Mouse (Mus musculus) midbrain, embryonic 13.5 days (tissue): ENCODE results near the gene Calhm6. TPM values are rescaled to one million over a fixed set of nuclear protein-coding genes. Genes with fewer than 3 reads are reported as not detected.

Experiments
- ATAC-seq: fragments of 200-750 bp; cut with Nextera tagmentation; 2 replicates; pipeline ENCODE4 v1.8.0; 2017; ENCODE audit warnings: mild to moderate bottlenecking, moderate TSS enrichment, moderate library complexity
- H3K27ac ChIP-seq: fragments of 300-500 bp; sonication (generic); 2 replicates; pipeline ENCODE4 v1.5.1; 2015; ENCODE audit warnings: inconsistent platforms, mild to moderate bottlenecking, moderate library complexity
- H3K27me3 ChIP-seq: fragments of 300-500 bp; sonication (generic); 2 replicates; pipeline ENCODE4 v1.6.1; 2015; ENCODE audit warnings: mild to moderate bottlenecking, inconsistent platforms
- H3K36me3 ChIP-seq: fragments of 300-500 bp; sonication (generic); 2 replicates; pipeline ENCODE4 v1.6.1; 2015; ENCODE audit warnings: mild to moderate bottlenecking, inconsistent platforms
- H3K4me1 ChIP-seq: fragments of 300-500 bp; sonication (generic); replicated peaks from 2 replicates; pipeline ENCODE4 v1.6.1; 2015; ENCODE audit warnings: inconsistent platforms
- H3K4me2 ChIP-seq: fragments of 300-500 bp; sonication (generic); replicated peaks from 2 replicates; pipeline ENCODE4 v1.6.1; 2015; ENCODE audit warnings: moderate library complexity, mild to moderate bottlenecking, inconsistent platforms
- H3K4me3 ChIP-seq: fragments of 300-500 bp; sonication (generic); replicated peaks from 2 replicates; pipeline ENCODE4 v1.5.1; 2015; ENCODE audit warnings: mild to moderate bottlenecking, inconsistent platforms
- H3K9ac ChIP-seq: fragments of 300-500 bp; sonication (generic); replicated peaks from 2 replicates; pipeline ENCODE4 v1.6.1; 2015; ENCODE audit warnings: mild to moderate bottlenecking, inconsistent platforms
- H3K9me3 ChIP-seq: fragments of 300-500 bp; sonication (generic); 2 replicates; pipeline ENCODE4 v1.6.1; 2016; ENCODE audit warnings: mild to moderate bottlenecking, inconsistent platforms
- WGBS: fragments of 180-500 bp; shearing (Covaris S2); methylation state at CpG from one replicate; pipeline ENCODE4 v1.1.7; 2015; 5-methylcytosine and 5-hydroxymethylcytosine counted together
- polyA plus RNA-seq: library from polyadenylated mRNA; unstranded; fragments of >200 nt; fragmentation: Nextera tagmentation; extraction: Ambion mirVana; gene quantifications from 2 replicates; pipeline ENCODE4 v1.2.1, GENCODE M21; 2015

The Calhm6 gene
- polyA plus RNA-seq, 1 experiment from 2014 or later: 0.19 TPM

- WGBS: 74% methylated on average over 4 of the region's 4 CpGs
- no peak for ATAC-seq
Observed at GRCm38 (mm10) chr10:34139768-34140167, 12.0 kb upstream of the Calhm6 start.

GRCm38 (mm10) chr10:34138027-34138426, 10.2 kb upstream of the Calhm6 start:
- Histone ChIP-seq H3K4me1 (no peaks in the 10 kb centered on the region), H3K4me3 (no peak overlapping the region), H3K9me3 (no peaks in the 10 kb centered on the region), H3K9ac (no peak overlapping the region), H3K36me3 (no peaks in the 10 kb centered on the region), H3K27ac (no peak overlapping the region), H3K4me2 (no peak overlapping the region), H3K27me3 (no peaks in the 10 kb centered on the region)
- no peak for ATAC-seq
- 67% methylated on average over 6 of the region's 6 CpGs for WGBS

More at GRCm38 (mm10) chr10:34139768-34140167, 12.0 kb upstream of the Calhm6 start:
- H3K9me3 ChIP-seq: no peaks in the 10 kb centered on the region
- no peaks in the 10 kb centered on the region for H3K4me1 ChIP-seq
- H3K36me3 ChIP-seq: no peaks in the 10 kb centered on the region
- no peak overlapping the region for H3K9ac ChIP-seq
- no peaks in the 10 kb centered on the region for H3K27me3 ChIP-seq
- no peak overlapping the region for H3K4me2 ChIP-seq
- no peak overlapping the region for H3K4me3 ChIP-seq
- H3K27ac ChIP-seq: no peak overlapping the region

- H3K27ac ChIP-seq: no peak overlapping the region
- H3K4me3 ChIP-seq: no peak overlapping the region
- no peaks in the 10 kb centered on the region for H3K9me3 ChIP-seq
- no peaks in the 10 kb centered on the region for H3K36me3 ChIP-seq
- ATAC-seq: no peak
- H3K9ac ChIP-seq: no peak overlapping the region
- H3K27me3 ChIP-seq: no peaks in the 10 kb centered on the region
- no peaks in the 10 kb centered on the region for H3K4me1 ChIP-seq
- H3K4me2 ChIP-seq: no peak overlapping the region
- WGBS: 12% methylated on average over 6 of the region's 6 CpGs
Observed at GRCm38 (mm10) chr10:34136432-34136831, 8.6 kb upstream of the Calhm6 start.

GRCm38 (mm10) chr10:34131356-34131755, 3.6 kb upstream of the Calhm6 start:
- H3K4me2 ChIP-seq: no peak overlapping the region
- peaks cover 3% of the 10 kb centered on the region; the same call in 1 of the 2 replicates for H3K27me3 ChIP-seq
- H3K27ac ChIP-seq: no peak overlapping the region
- ATAC-seq: no peak
- H3K4me3 ChIP-seq: no peak overlapping the region
- H3K9me3 ChIP-seq: no peaks in the 10 kb centered on the region
- no peaks in the 10 kb centered on the region for H3K36me3 ChIP-seq
- 0 out of 2 replicates have a peak, but pooled peaks cover 3% of the 10 kb centered on the region for H3K4me1 ChIP-seq
- WGBS: 88% methylated on average over 2 of the region's 2 CpGs
- H3K9ac ChIP-seq: no peak overlapping the region

- Histone ChIP-seq H3K27me3 (peaks cover 3% of the 10 kb centered on the region; the same call in 1 of the 2 replicates), H3K4me1 (0 out of 2 replicates have a peak, but pooled peaks cover 3% of the 10 kb centered on the region), H3K4me2 (no peak overlapping the region), H3K36me3 (no peaks in the 10 kb centered on the region), H3K4me3 (no peak overlapping the region), H3K27ac (no peak overlapping the region), H3K9ac (no peak overlapping the region), H3K9me3 (no peaks in the 10 kb centered on the region)
- ATAC-seq: no peak
- 86% methylated on average over 6 of the region's 6 CpGs for WGBS
Observed at GRCm38 (mm10) chr10:34128391-34128790, 607 bp upstream of the Calhm6 start.

- Histone ChIP-seq H3K9ac (no peak overlapping the region), H3K27ac (no peak overlapping the region), H3K4me3 (no peak overlapping the region), H3K36me3 (no peaks in the 10 kb centered on the region), H3K9me3 (no peaks in the 10 kb centered on the region), H3K4me1 (no peaks in the 10 kb centered on the region), H3K4me2 (no peak overlapping the region), H3K27me3 (no peaks in the 10 kb centered on the region)
- no peak for ATAC-seq
- WGBS: 96% methylated on average over 2 of the region's 2 CpGs
Observed at GRCm38 (mm10) chr10:34118421-34118820, 9.4 kb downstream of the Calhm6 start.

GRCm38 (mm10) chr10:34117770-34118169, 10.0 kb downstream of the Calhm6 start:
- H3K4me1 ChIP-seq: no peaks in the 10 kb centered on the region
- ATAC-seq: no peak

GRCm38 (mm10) chr10:34117131-34117530, 10.7 kb downstream of the Calhm6 start:
- H3K9me3 ChIP-seq: no peaks in the 10 kb centered on the region
- no peaks in the 10 kb centered on the region for H3K36me3 ChIP-seq
- no peak overlapping the region for H3K4me2 ChIP-seq
- ATAC-seq: no peak
- 85% methylated on average over 3 of the region's 3 CpGs for WGBS
- H3K27me3 ChIP-seq: no peaks in the 10 kb centered on the region
- H3K9ac ChIP-seq: no peak overlapping the region
- no peak overlapping the region for H3K27ac ChIP-seq
- no peak overlapping the region for H3K4me3 ChIP-seq
- H3K4me1 ChIP-seq: no peaks in the 10 kb centered on the region

More at GRCm38 (mm10) chr10:34117770-34118169, 10.0 kb downstream of the Calhm6 start:
- H3K27me3 ChIP-seq: no peaks in the 10 kb centered on the region
- no peak overlapping the region for H3K9ac ChIP-seq
- no peak overlapping the region for H3K4me2 ChIP-seq
- H3K9me3 ChIP-seq: no peaks in the 10 kb centered on the region
- H3K36me3 ChIP-seq: no peaks in the 10 kb centered on the region
- H3K4me3 ChIP-seq: no peak overlapping the region
- H3K27ac ChIP-seq: no peak overlapping the region

GRCm38 (mm10) chr10:34111964-34112738, 15.6 kb downstream of the Calhm6 start:
- ATAC-seq: no peak
- 90% methylated on average over 4 of the region's 4 CpGs for WGBS

GRCm38 (mm10) chr10:34110863-34111465, 16.8 kb downstream of the Calhm6 start:
- no peak for ATAC-seq
- 84% methylated on average over 13 of the region's 13 CpGs for whole genome bisulfite sequencing

More at GRCm38 (mm10) chr10:34111964-34112738, 15.6 kb downstream of the Calhm6 start:
- Histone ChIP-seq H3K9me3 (no peaks in the 10 kb centered on the region), H3K9ac (no peak overlapping the region), H3K4me1 (no peaks in the 10 kb centered on the region), H3K27ac (no peak overlapping the region), H3K4me2 (no peak overlapping the region), H3K36me3 (no peaks in the 10 kb centered on the region), H3K27me3 (no peaks in the 10 kb centered on the region), H3K4me3 (no peak overlapping the region)

GRCm38 (mm10) chr10:34096418-34096883, 31.3 kb downstream of the Calhm6 start, which contains the start of gene Calhm5:
Gene Calhm5 (minus strand): TSS chr10:34096519.
- Histone ChIP-seq H3K4me1 (no peaks in the 10 kb centered on the region), H3K4me3 (peak within 1 kb of the TSS; percentile 7; the same call in 1 of the 2 replicates), H3K27me3 (no peaks in the 10 kb centered on the region), H3K27ac (no peak within 1 kb of the TSS), H3K9ac (0 out of 2 replicates have a peak within 1 kb of the TSS, but pooled peaks have one; percentile 4), H3K36me3 (no peaks in the 10 kb centered on the region), H3K9me3 (no peaks in the 10 kb centered on the region), H3K4me2 (peak within 1 kb of the TSS; percentile 38)
- peak; percentile 69 for ATAC-seq
- 33% methylated on average over 9 of the region's 9 CpGs for WGBS

More at GRCm38 (mm10) chr10:34110863-34111465, 16.8 kb downstream of the Calhm6 start:
- no peak overlapping the region for H3K4me2 ChIP-seq
- H3K9me3 ChIP-seq: no peaks in the 10 kb centered on the region
- H3K27me3 ChIP-seq: no peaks in the 10 kb centered on the region
- no peaks in the 10 kb centered on the region for H3K4me1 ChIP-seq
- H3K27ac ChIP-seq: no peak overlapping the region
- H3K4me3 ChIP-seq: no peak overlapping the region
- no peak overlapping the region for H3K9ac ChIP-seq
- H3K36me3 ChIP-seq: no peaks in the 10 kb centered on the region

GRCm38 (mm10) chr10:34095964-34096363, 31.8 kb downstream of the Calhm6 start:
- H3K9me3 ChIP-seq: no peaks in the 10 kb centered on the region
- no peak for ATAC-seq
- no peak overlapping the region for H3K27ac ChIP-seq
- no peaks in the 10 kb centered on the region for H3K27me3 ChIP-seq
- 0 out of 2 replicates have a peak overlapping the region, but pooled peaks have one; percentile 4 for H3K9ac ChIP-seq
- no peaks in the 10 kb centered on the region for H3K36me3 ChIP-seq
- H3K4me2 ChIP-seq: peak overlapping the region; percentile 38
- peak overlapping the region; percentile 7; the same call in 1 of the 2 replicates for H3K4me3 ChIP-seq
- no peaks in the 10 kb centered on the region for H3K4me1 ChIP-seq
- WGBS: 67% methylated on average over 12 of the region's 12 CpGs
